Comparison of ENCODE assay signal across 14 mouse cellular contexts in genomic region chr13:107338111-107338510, GRCm38 (mm10).
"Had no signal": no experiment of that assay in that cellular context is flagged by ENCODE, and none has a peak within 500 bp of the region (broad histone marks: within the 10 kb centered on the region; RNA-seq: fewer than 3 reads in every experiment).

No protein-coding gene starts in this region.

- H3K9ac ChIP-seq: kidney, embryonic 15.5 days; limb, embryonic 13.5 days; liver, embryonic 14.5 days; midbrain, embryonic 13.5 days; neural tube, embryonic 13.5 days; stomach, embryonic 15.5 days had no signal

- H3K4me3 ChIP-seq: kidney, embryonic 15.5 days; limb, embryonic 13.5 days; midbrain, embryonic 13.5 days; neural tube, embryonic 13.5 days; stomach, embryonic 15.5 days had no signal

- H3K4me1 ChIP-seq: kidney, embryonic 15.5 days; limb, embryonic 13.5 days; stomach, embryonic 15.5 days had no signal

- H3K36me3 ChIP-seq: kidney, embryonic 15.5 days; limb, embryonic 13.5 days; midbrain, embryonic 13.5 days; neural tube, embryonic 13.5 days; stomach, embryonic 15.5 days had no signal

- H3K9me3 ChIP-seq: kidney, embryonic 15.5 days; limb, embryonic 13.5 days; midbrain, embryonic 13.5 days; neural tube, embryonic 13.5 days; stomach, embryonic 15.5 days had no signal

- H3K27ac ChIP-seq: kidney, embryonic 15.5 days; limb, embryonic 13.5 days; liver, embryonic 14.5 days; neural tube, embryonic 13.5 days; stomach, embryonic 15.5 days had no signal

- ATAC-seq: intestine, embryonic 16.5 days; midbrain, embryonic 13.5 days had no signal

- H3K4me2 ChIP-seq: kidney, embryonic 15.5 days; limb, embryonic 13.5 days; neural tube, embryonic 13.5 days; stomach, embryonic 15.5 days had no signal

- H3K27me3 ChIP-seq: kidney, embryonic 15.5 days; limb, embryonic 13.5 days; midbrain, embryonic 13.5 days; neural tube, embryonic 13.5 days; stomach, embryonic 15.5 days had no signal

- DNase-seq: kidney, adult 2 months; kidney, postnatal 14 days; left cerebral cortex, postnatal 4 days; lung, adult 18-20 months; right cerebral cortex, postnatal 14 days; thymus, adult 2 months; thymus, postnatal 25 days had no signal
